Mouse (Mus musculus) gastrocnemius, adult 8-10 months (tissue): Measurements from ENCODE around the gene Slc18b1. TPM values are rescaled to one million over a fixed set of nuclear protein-coding genes. Genes with fewer than 3 reads are reported as not detected.

Experiments used
- total RNA-seq, 4 experiments: library from RNA; stranded (reverse); gene quantifications; 2 replicates each; pipeline ENCODE4 v1.2.4; 2022

Slc18b1 gene
- total RNA-seq, 4 experiments from 2014 or later: 4.6 to 8.3 (median 6.0) TPM

Other genes with a start within 250 kb of the Slc18b1 start
- 100 to 1,000 TPM; 127 to 219 (median 169) TPM for gene Rps12, start 9.7 kb upstream of the Slc18b1 start, total RNA-seq
- under 1 TPM in 2 of 4 experiments, not detected in 2; 0.17 to 0.21 TPM for gene Vnn3, start 54.5 kb downstream of the Slc18b1 start, total RNA-seq
- gene Vnn1, start 97.7 kb downstream of the Slc18b1 start, total RNA-seq: under 1 TPM in 2 of 4 experiments, not detected in 2; 0.13 to 0.35 TPM
- gene Taar1, start 123.4 kb downstream of the Slc18b1 start, total RNA-seq: not detected
- not detected for gene Taar2, start 141.6 kb downstream of the Slc18b1 start, total RNA-seq
- gene Taar3, start 152.6 kb downstream of the Slc18b1 start, total RNA-seq: not detected
- not detected for gene Taar4, start 163.5 kb downstream of the Slc18b1 start, total RNA-seq
- gene Taar5, start 173.7 kb downstream of the Slc18b1 start, total RNA-seq: not detected
- gene Taar6, start 188.7 kb downstream of the Slc18b1 start, total RNA-seq: not detected
- not detected for gene Taar7a, start 196.5 kb downstream of the Slc18b1 start, total RNA-seq
- gene Taar7b, start 203.0 kb downstream of the Slc18b1 start, total RNA-seq: not detected
- not detected for gene Taar7d, start 230.2 kb downstream of the Slc18b1 start, total RNA-seq
- gene Taar7e, start 240.6 kb downstream of the Slc18b1 start, total RNA-seq: not detected